Mouse (Mus musculus): ENCODE results near the gene Acsl1.

DNA sequence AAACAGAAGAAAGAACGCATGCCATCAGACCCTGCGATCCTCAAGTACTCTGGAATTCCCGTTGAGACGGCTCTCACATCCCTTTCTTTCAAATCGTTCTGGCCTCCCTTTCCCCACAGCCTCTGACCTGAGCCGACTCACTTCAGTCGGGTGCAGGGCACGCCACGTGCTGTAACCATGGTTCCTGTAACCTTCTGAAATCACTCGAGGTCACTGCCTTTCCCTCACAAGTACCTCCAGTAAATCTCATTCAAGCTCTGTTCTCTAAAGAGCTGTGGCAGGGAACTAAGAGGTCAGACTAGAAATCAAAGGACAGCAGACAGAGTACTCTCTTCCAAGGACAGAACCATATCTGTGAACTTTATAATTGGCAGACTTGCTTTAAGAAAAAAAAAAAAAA lies 32.3 kb upstream of the Acsl1 start:
- TF ChIP-seq CTCF (IDR thresholded peaks at IDR 0.05; ENCODE audit: extremely low read depth, insufficient read depth, insufficient read length, insufficient replicate concordance) (no peak), POLR2A (IDR thresholded peaks at IDR 0.05; ENCODE audit: low read depth, low read length) (no peak)

Measured in spleen, adult 2 months (tissue).